Mouse (Mus musculus): Measurements from ENCODE around the gene Cpsf6. TPM values are rescaled to one million over a fixed set of nuclear protein-coding genes. Genes with fewer than 3 reads are reported as not detected.

Gene Cpsf6
- total RNA-seq, 2 experiments from 2014 or later = 31.3 to 34.7 TPM

DNA sequence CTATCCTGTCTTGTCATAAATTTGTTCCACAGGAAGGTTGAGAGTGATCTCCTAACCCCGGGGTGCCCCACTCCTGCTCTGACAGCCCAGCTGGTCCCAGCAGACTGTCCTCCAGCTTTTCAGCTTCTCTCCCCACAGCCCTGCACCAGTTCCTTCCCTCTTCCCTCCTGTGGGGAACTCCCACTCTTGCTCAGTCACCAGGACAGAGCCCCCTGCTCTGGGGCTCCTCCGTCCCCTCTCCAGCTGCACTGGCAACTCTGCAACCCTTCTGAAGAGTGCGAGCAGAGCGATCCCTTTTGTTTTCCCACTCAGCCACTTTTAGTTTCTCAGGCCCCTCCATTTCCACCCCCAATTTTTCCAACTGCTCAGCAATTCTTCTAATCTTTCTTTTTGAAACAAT lies 44.2 kb downstream of the Cpsf6 start:
- DNase-seq = no peak

DNA sequence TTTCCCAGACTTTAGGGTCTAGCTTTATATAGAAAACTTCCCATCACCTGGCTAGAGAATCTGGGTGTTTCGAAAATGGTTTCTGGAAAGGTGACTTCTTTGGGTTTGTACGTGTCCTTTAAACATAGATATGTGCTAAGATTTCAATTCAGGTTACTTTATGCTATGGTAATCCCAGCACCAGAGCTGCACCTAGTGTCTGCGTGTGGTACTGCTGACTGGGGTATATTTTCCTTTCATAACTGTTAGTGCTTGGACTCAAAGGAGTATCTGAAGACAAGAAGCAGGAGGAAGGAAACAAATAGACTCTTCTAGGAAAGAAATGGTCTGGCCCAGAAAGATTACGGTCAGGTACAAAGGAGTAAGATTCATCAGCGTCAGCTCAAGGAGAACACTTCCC lies 49.3 kb downstream of the Cpsf6 start:
- peak; percentile 45 to 52 for DNase-seq

DNA sequence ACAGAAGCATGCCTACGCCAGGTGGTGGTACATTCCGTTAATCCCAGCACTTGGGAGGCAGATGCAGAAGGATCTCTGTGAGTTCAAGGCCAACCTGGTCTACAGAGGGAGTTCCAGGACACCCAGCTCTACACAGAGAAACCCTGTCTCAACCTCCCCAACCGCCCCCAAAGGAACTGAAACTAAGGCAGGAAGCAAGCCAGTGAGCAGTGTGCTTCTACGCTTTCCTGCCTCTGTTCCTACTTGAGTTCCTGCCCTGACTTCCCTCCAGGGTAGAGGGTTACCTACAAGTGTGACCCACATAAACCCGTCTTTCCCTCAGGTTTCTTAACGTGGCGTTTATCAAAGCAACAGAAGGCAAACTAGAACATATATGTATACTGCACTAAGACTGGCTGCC lies 56.0 kb downstream of the Cpsf6 start:
- DNase-seq = peak in 1 of 2 experiments; percentile 43

DNA sequence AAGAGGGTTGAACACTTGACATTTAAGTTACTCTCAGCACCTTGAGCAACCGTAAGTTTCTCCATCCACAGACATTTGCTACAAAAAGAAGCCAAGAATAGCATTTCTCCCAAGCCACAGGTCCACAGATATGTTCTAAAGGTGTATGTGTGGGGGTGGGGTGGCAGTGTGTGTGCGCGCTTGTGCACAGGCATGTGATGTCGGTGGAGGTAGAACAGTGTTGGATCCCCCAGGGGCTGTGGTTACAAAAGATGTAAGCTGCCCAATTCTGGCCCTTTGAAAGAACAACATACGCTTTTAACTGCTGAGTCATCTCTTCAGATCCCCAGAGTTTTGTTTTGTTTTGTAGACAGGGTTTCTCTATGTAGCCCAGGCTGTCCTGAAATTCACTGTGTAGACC lies 57.2 kb downstream of the Cpsf6 start:
- DNase-seq = no peak

DNA sequence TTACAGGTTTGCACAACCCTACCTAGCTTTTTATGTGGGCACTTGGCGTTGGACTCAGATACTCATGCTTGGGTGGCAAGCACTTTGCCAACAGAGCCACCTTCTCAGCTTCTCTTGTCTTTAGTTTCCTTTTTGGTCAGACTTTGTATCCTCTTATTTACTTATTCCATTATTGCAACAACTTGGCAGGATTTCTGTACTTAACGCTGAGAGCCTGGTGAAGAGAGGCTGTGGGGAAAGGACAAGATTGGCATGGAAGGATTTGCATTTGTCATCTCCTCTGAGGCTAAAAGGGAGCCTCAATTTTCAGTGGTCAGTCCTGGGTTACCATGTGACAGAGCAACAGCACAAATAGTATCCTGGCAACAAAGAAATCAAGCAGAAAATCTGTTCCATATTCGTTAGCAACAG lies 59.2 kb downstream of the Cpsf6 start:
- no peak for DNase-seq

DNA sequence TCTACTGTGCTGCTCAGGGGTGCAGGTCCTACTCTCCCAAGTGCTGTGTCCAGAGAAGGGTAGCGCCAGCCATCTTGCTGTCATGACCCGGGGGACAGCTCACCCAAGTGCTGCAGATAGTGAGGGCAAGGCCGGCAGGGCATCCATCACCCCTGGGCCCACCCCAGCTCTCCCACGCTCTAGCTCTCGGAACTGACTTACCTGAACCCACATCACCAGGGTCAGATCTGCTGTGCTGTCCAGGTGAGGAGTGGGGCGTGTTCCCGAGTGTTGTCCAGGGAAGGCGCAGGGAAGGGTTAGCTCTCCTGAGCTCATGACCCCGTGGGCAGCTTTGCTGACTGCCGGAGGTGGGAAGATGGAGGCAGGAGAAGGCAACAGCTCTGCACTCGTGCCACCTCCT lies 63.4 kb downstream of the Cpsf6 start:
- no peak for DNase-seq

DNA sequence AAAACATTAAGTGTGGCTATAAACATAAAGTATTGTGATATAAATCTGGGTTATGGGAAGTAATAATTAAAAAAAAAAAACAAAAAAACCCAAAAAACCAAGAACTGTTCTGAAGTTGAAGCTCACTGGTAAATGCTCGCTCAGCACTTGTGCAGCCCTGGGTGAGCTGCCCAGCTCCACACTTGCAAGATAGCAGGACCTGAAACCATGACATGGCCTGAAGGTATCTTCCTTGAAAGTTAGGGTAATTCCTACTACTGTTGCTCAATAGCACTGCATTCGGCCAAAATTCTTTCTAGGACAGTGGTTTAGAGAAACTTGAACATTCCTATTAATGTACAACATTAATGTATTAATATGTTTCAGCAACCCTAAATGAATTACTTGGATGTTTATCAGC lies 66.7 kb downstream of the Cpsf6 start:
- DNase-seq = no peak

DNA sequence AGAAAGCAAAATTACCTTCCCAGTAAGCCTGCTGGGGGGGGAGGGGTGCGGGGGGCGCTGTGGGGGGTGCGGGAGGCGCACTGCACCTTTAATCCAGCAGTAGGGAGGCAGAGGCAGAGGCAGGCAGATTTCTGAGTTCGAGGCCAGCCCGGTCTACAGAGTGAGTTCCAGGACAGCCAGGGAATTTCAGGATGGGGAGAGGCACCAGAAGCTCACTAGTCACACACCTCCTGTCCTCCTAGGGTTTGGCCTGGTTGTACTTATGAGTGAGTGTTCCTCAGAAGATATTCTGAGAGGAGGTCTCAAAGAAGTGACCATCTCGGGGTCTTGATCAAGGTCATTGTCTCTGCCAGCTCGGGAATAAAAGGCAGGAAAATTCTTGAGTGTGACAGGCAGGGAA lies 67.6 kb downstream of the Cpsf6 start:
- DNase-seq = no peak

DNA sequence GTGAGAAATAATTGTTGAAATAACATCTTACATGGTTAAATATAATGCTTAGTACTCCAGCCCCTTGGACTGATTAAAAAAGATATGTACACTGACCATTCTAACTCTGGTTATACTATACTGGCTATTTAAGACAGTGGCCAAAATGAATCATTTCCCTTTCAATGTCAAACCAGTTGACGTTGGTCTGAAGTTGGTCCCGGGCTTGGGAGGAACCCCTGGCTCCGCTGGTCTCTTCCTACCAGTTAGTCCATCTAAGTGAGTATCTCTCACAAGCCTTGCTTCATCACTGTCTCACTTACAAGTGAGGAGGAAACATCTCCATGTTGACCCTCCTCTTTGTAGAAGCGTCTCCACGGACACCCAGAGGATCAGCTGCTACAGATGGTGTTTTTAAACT lies 75.4 kb downstream of the Cpsf6 start:
- no peak for DNase-seq

DNA sequence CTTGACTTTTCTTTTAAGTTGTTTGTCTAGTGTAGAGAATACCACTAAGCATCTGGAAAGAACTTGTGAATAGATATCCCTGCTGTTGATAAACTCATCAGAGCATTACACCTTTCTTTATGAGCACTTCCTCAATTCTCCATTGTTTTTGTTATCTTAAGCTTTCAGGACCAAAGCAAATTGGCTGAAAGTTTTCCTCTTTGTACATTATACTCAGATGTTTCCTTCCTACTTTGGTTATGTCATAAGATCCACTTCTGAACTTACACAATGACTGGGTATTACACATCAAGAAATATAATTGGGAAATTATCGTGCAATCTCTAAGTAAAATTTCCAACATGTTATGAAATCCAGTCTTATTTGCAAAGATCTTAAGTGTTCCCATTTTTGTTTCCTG lies 78.1 kb downstream of the Cpsf6 start:
- no peak for DNase-seq

DNA sequence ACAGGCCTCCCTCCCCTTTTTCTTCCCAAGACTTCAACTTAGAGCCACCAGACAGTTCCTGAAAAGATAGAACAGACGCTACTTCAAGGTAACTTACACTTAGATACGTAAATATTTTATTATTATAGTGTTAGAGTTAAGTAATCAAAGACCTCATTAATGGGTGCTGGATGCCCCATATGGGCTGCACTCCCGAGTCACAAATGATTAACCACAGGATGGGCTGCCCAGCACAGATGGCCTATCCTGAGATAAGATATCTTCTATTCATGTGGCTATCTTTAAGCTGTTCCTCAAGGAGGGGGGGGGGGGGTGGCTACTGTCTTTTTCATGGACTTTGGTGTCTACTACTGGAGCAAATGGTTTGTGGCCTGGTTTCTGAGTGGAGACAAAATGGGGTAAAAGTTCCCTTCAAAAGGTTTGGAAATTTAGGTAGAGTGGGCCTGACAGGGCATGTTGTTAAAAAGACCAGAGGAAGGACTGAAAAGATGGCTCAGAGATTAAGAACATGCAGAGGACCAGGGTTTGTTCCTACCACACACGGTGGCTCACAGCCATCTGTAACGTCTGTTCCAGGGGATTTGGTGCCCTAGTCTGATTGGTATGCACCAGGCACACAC lies 79.8 kb downstream of the Cpsf6 start:
- no peak for DNase-seq

DNA sequence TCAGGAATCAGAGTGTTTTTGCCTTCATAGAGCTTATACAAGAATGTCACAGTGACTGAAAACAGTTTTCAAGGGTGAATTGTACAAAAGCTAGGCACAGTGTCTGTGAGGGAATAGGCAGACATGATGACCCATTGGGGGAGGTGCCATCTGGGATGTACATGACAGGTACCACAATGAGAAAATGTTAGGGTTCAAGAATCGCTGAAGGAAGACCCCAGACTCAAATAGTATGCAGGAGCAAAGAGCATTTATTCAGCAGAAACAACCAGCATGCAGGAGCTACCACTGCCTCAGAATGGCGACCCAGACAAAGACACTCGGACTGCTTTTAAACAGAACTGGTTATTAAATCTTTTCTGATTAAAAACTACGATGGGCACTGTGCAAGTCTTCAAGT lies 80.7 kb downstream of the Cpsf6 start:
- no peak for DNase-seq

DNA sequence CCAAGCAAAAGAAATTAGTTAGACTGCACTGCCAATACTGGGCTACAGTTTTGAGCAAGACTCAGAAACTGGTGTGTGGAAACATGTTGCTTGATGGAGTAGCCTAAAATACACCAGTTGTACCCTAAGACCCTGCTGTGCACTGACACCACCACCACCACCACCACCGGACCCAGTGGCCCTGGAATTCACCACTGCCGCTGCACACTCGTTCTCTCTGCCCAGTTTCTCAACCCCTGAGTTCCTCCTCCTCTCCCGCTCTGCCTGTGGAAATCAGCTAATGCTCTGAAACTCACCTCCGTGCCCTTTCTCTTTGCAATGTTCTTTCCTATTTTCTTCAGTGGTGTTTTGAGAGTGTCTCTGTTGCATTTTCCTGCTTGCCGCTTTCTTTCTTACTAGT lies 81.5 kb downstream of the Cpsf6 start:
- DNase-seq = no peak

Other genes with a start within 250 kb of the Cpsf6 start
- 10 to 100 TPM; 15.3 to 16.4 TPM for gene Frs2, start 231.5 kb downstream of the Cpsf6 start, total RNA-seq (2021)
- 10 to 100 TPM; 29.3 to 30.2 TPM for gene Yeats4, start 155.5 kb downstream of the Cpsf6 start, total RNA-seq (2021)
- gene 9530003J23Rik, start 141.3 kb downstream of the Cpsf6 start, total RNA-seq (2021) = not detected
- 100 to 1,000 TPM; 145 to 223 TPM for gene Lyz2, start 97.7 kb downstream of the Cpsf6 start, total RNA-seq (2021)
- gene Lyz1, start 87.1 kb downstream of the Cpsf6 start, total RNA-seq (2021) = 10 to 100 TPM; 12.8 to 28.5 TPM
- gene Cpm, start 249.5 kb upstream of the Cpsf6 start, total RNA-seq (2021) = 1 to 10 TPM; 2.9 to 3.5 TPM

Measured in heart, adult 18-20 months (tissue).